Comparison of ENCODE assay signal across 8 mouse cellular contexts in the genomic region with DNA sequence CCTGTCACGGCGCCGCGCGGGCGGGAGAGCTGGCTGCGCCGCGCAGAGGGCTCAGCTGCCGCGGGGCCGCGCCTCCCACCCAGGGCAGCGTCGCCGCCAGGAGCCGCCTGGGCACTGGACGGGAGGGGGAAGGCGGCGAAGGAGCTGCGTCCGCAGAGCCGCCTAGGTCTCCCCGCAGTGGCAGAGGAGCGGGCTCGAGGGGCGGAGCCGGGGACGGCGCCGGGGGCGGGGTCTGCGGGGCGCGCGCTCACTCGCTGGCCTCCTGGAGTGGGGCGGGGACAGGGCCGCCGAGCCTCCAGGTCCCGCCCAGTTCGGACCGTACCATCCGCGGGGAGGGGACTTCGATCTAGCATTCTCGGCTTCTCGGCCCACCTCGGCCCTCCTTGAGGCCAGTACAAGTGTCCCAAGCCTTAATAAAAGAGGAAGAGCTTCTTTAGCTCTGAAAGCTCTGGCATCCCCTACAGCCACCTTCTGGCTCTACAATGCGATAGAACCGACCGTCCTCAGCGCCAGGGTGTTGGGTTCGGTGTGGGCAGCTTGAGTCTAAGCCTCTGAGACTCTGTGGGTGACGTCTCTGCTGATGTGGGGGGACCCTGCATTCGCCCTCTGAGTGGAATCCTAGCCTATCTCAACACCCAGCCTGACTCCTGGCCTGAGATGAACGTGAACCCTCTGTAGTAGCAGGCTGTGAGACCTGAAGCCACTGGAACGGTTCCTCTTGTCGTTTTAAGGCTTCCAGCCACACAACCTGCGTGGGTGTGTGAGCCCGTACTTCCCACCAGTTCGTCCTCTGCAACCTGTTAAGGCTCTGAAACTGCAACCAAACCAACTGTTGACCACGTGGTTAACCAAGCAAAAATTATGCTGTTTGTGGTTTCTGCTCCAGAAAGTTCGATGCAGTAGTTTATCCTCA. TPM values are rescaled to one million over a fixed set of nuclear protein-coding genes. Genes with fewer than 3 reads are reported as not detected.
A peak's percentile ranks its signal among the peaks of the same experiment; 100 is the strongest.
DNase-seq lines count a peak whose midpoint lies in the region; ATAC-seq and TF ChIP-seq lines count a peak whose summit lies in the region.

A gene (minus strand): TSS at position 182 of the 913 bp plus-strand sequence.

- peak within 1 kb of the TSS; percentile 80 for H3K4me2 ChIP-seq in forebrain, embryonic 13.5 days
- H3K4me2 ChIP-seq in liver, embryonic 15.5 days = peak within 1 kb of the TSS; percentile 97
- H3K4me2 ChIP-seq in neural tube, embryonic 11.5 days (ENCODE audit: low read depth) = peak within 1 kb of the TSS; percentile 57
- peak within 1 kb of the TSS; percentile 98 for H3K4me2 ChIP-seq in stomach, embryonic 16.5 days (ENCODE audit: low read depth, low read length)

- intact Hi-C loops in heart, postnatal 10 days (cut with DNase I) = loop anchor here (2.0 to 5.0 kb wide), 3 partner anchors 70 to 165 kb away; no protein-coding TSS in a partner anchor

- no peaks in the 10 kb centered on the region for H3K9me3 ChIP-seq in E14TG2a.4 (ENCODE audit: low read length)
- H3K9me3 ChIP-seq in forebrain, embryonic 13.5 days (replicated peaks) = no peaks in the 10 kb centered on the region
- H3K9me3 ChIP-seq in liver, embryonic 15.5 days (replicated peaks) = no peaks in the 10 kb centered on the region
- no peaks in the 10 kb centered on the region for H3K9me3 ChIP-seq in neural tube, embryonic 11.5 days (ENCODE audit: control insufficient read depth, low read length)
- no peaks in the 10 kb centered on the region for H3K9me3 ChIP-seq in stomach, embryonic 16.5 days (replicated peaks; ENCODE audit: control insufficient read depth, low read length)

- peak within 1 kb of the TSS; percentile 81 for H3K27ac ChIP-seq in forebrain, embryonic 13.5 days
- peak within 1 kb of the TSS; percentile 89 for H3K27ac ChIP-seq in liver, embryonic 15.5 days (replicated peaks)
- H3K27ac ChIP-seq in neural tube, embryonic 11.5 days (ENCODE audit: low read depth, low read length) = peak within 1 kb of the TSS; percentile 67
- peak within 1 kb of the TSS; percentile 87 for H3K27ac ChIP-seq in stomach, embryonic 16.5 days (ENCODE audit: low read length)

- peak within 1 kb of the TSS; percentile 77 for H3K9ac ChIP-seq in forebrain, embryonic 13.5 days
- H3K9ac ChIP-seq in liver, embryonic 15.5 days = peak within 1 kb of the TSS; percentile 91
- H3K9ac ChIP-seq in neural tube, embryonic 11.5 days (ENCODE audit: low read length) = peak within 1 kb of the TSS; percentile 70
- H3K9ac ChIP-seq in stomach, embryonic 16.5 days (ENCODE audit: low read length) = peak within 1 kb of the TSS; percentile 79

- peak; percentile 85 for ATAC-seq in cerebellum, adult (ENCODE audit: insufficient number of reproducible peaks, low FRiP score, low TSS enrichment)
- ATAC-seq in forebrain, embryonic 13.5 days = peak; percentile 96
- peak; percentile 93 for ATAC-seq in liver, embryonic 15.5 days (ENCODE audit: insufficient read depth)
- peak; percentile 94 for ATAC-seq in neural tube, embryonic 11.5 days (ENCODE audit: insufficient read depth, low FRiP score, low TSS enrichment)
- peak; percentile 99 for ATAC-seq in stomach, embryonic 16.5 days (ENCODE audit: insufficient read depth, low FRiP score)

- peaks cover 11% of the 10 kb centered on the region for H3K27me3 ChIP-seq in E14TG2a.4 (ENCODE audit: insufficient read depth, low read length)
- no peaks in the 10 kb centered on the region for H3K27me3 ChIP-seq in forebrain, embryonic 13.5 days
- H3K27me3 ChIP-seq in liver, embryonic 15.5 days = no peaks in the 10 kb centered on the region; the same call in 1 of the 2 replicates
- no peaks in the 10 kb centered on the region for H3K27me3 ChIP-seq in neural tube, embryonic 11.5 days (ENCODE audit: control insufficient read depth, insufficient read depth, low read length)
- H3K27me3 ChIP-seq in stomach, embryonic 16.5 days (ENCODE audit: control insufficient read depth, insufficient read depth, low read length) = 0 out of 2 replicates have a peak, but pooled peaks cover 3% of the 10 kb centered on the region

- TF ChIP-seq CTCF in E14TG2a.4 (conservative IDR thresholded peaks at IDR 0.05; ENCODE audit: low read length) = no peak

- WGBS in forebrain, embryonic 13.5 days = 1% methylated on average over 34 of the region's 64 CpGs
- under 1% methylated on average over 64 of the region's 64 CpGs for WGBS in liver, embryonic 15.5 days (ENCODE audit: insufficient replicate concordance)
- WGBS in neural tube, embryonic 11.5 days = 2% methylated on average over 55 of the region's 64 CpGs
- WGBS in stomach, embryonic 16.5 days = under 1% methylated on average over 60 of the region's 64 CpGs

- DNase-seq in heart, postnatal 10 days = peak; percentile 98 to 99
- DNase-seq in kidney, postnatal 4 days = peak; percentile 99
- peak; percentile 99 for DNase-seq in neural tube, embryonic 11.5 days (ENCODE audit: low spot score)

- no peaks in the 10 kb centered on the region for H3K36me3 ChIP-seq in E14TG2a.4 (ENCODE audit: insufficient read depth, low read length)
- no peaks in the 10 kb centered on the region for H3K36me3 ChIP-seq in forebrain, embryonic 13.5 days (ENCODE audit: poor library complexity, severe bottlenecking)
- no peaks in the 10 kb centered on the region for H3K36me3 ChIP-seq in liver, embryonic 15.5 days (replicated peaks)
- H3K36me3 ChIP-seq in neural tube, embryonic 11.5 days (ENCODE audit: control insufficient read depth, insufficient read depth, low read length) = no peaks in the 10 kb centered on the region
- H3K36me3 ChIP-seq in stomach, embryonic 16.5 days (ENCODE audit: control insufficient read depth, insufficient read depth, low read length) = no peaks in the 10 kb centered on the region

- peaks cover 77% of the 10 kb centered on the region for H3K4me1 ChIP-seq in E14TG2a.4 (replicated peaks; ENCODE audit: low read depth, low read length)
- peaks cover 45% of the 10 kb centered on the region for H3K4me1 ChIP-seq in forebrain, embryonic 13.5 days
- H3K4me1 ChIP-seq in liver, embryonic 15.5 days (replicated peaks) = peaks cover 57% of the 10 kb centered on the region
- H3K4me1 ChIP-seq in neural tube, embryonic 11.5 days (ENCODE audit: control insufficient read depth, insufficient read depth, low read length) = peaks cover 4% of the 10 kb centered on the region; the same call in 1 of the 2 replicates
- H3K4me1 ChIP-seq in stomach, embryonic 16.5 days (ENCODE audit: control insufficient read depth, insufficient read depth, low read length) = peaks cover 6% of the 10 kb centered on the region; the same call in 1 of the 2 replicates

- peak within 1 kb of the TSS; percentile 92 for H3K4me3 ChIP-seq in E14TG2a.4 (replicated peaks; ENCODE audit: low read length)
- H3K4me3 ChIP-seq in forebrain, embryonic 13.5 days = peak within 1 kb of the TSS; percentile 67
- H3K4me3 ChIP-seq in liver, embryonic 15.5 days (replicated peaks) = peak within 1 kb of the TSS; percentile 94
- H3K4me3 ChIP-seq in neural tube, embryonic 11.5 days (ENCODE audit: low read depth, low read length) = peak within 1 kb of the TSS; percentile 79
- peak within 1 kb of the TSS; percentile 87 for H3K4me3 ChIP-seq in stomach, embryonic 16.5 days (replicated peaks; ENCODE audit: low read length)

RNA-seq across cellular contexts. Expression of the gene that starts here (rescaled TPM):
- 18.0 and 22.6 TPM in 2 replicates for polyA plus RNA-seq in forebrain, embryonic 13.5 days (2015; fragmentation: Nextera tagmentation; extraction: Ambion mirVana)
- total RNA-seq in heart, postnatal 10 days (2021) = 10 to 100 TPM; 19.2 to 20.3 TPM
- polyA plus RNA-seq in liver, embryonic 15.5 days (2015; fragmentation: Nextera tagmentation; extraction: Ambion mirVana) = 38.8 and 40.5 TPM in 2 replicates
- 26.9 and 27.5 TPM in 2 replicates for polyA plus RNA-seq in neural tube, embryonic 11.5 days (2014; fragmentation: Nextera tagmentation; extraction: Ambion mirVana)
- 10.2 and 10.4 TPM in 2 replicates for polyA plus RNA-seq in stomach, embryonic 16.5 days (2015; fragmentation: Nextera tagmentation; extraction: Ambion mirVana)

Comparison
In these comparisons a context has a peak if more than half of its experiments do, and no peak if none do; other contexts are left out.
1. Peak in every context shown above with its lines: DNase-seq, ATAC-seq, H3K4me3 ChIP-seq and H3K27ac ChIP-seq.